In genomic region chr6:100928791-100929758, GRCm38 (mm10) we compare ENCODE assay signal across 13 mouse cellular contexts.
DNase-seq lines count a peak whose midpoint lies in the region; ATAC-seq and TF ChIP-seq lines count a peak whose summit lies in the region.
"Had no signal": no experiment of that assay in that cellular context is flagged by ENCODE, and none has a peak within 500 bp of the region (broad histone marks: within the 10 kb centered on the region; RNA-seq: fewer than 3 reads in every experiment).

No protein-coding gene starts in this region.

- H3K4me3 ChIP-seq in forebrain, embryonic 15.5 days: no peak overlapping the region
- H3K4me3 ChIP-seq in forebrain, embryonic 12.5 days (replicated peaks): no peak overlapping the region
- no peak overlapping the region for H3K4me3 ChIP-seq in layer of hippocampus, adult 2 months
- H3K4me3 ChIP-seq: hindbrain, embryonic 13.5 days; lung, embryonic 15.5 days had no signal

- no peaks in the 10 kb centered on the region for H3K36me3 ChIP-seq in forebrain, embryonic 15.5 days
- no peaks in the 10 kb centered on the region for H3K36me3 ChIP-seq in forebrain, embryonic 12.5 days (replicated peaks)
- H3K36me3 ChIP-seq: hindbrain, embryonic 13.5 days; lung, embryonic 15.5 days had no signal

- no peak for TF ChIP-seq CTCF in layer of hippocampus, adult 2 months (conservative IDR thresholded peaks at IDR 0.05)

- peak in 1 of 2 experiments; percentile 23 for DNase-seq in layer of hippocampus, adult 2 months (ENCODE audit: low spot score in 2 of 2)
- DNase-seq in layer of hippocampus, adult 8-10 months (ENCODE audit: low spot score in 2 of 2): no peak
- DNase-seq in brain, adult 2 months (ENCODE audit: low read depth, low spot score): peak; percentile 51
- DNase-seq in heart, postnatal 10 days: peak; percentile 4 to 11
- DNase-seq in testis, postnatal 10 days (ENCODE audit: low spot score): no peak
- DNase-seq: adrenal gland, postnatal 10 days; gastrocnemius, postnatal 10 days; kidney, adult 11 months had no signal

- no peak overlapping the region for H3K9ac ChIP-seq in forebrain, embryonic 15.5 days (replicated peaks)
- no peak overlapping the region for H3K9ac ChIP-seq in forebrain, embryonic 12.5 days
- H3K9ac ChIP-seq: hindbrain, embryonic 13.5 days; lung, embryonic 15.5 days had no signal

- H3K4me2 ChIP-seq in forebrain, embryonic 15.5 days (replicated peaks): no peak overlapping the region
- H3K4me2 ChIP-seq in forebrain, embryonic 12.5 days: no peak overlapping the region
- H3K4me2 ChIP-seq: hindbrain, embryonic 13.5 days; lung, embryonic 15.5 days had no signal

- H3K27ac ChIP-seq in forebrain, embryonic 15.5 days (replicated peaks): no peak overlapping the region
- H3K27ac ChIP-seq in forebrain, embryonic 12.5 days: no peak overlapping the region
- H3K27ac ChIP-seq in layer of hippocampus, adult 2 months: peak overlapping the region; percentile 51
- H3K27ac ChIP-seq: hindbrain, embryonic 13.5 days; lung, embryonic 15.5 days had no signal

- intact Hi-C loops in heart, postnatal 10 days (cut with DNase I): no loop called here

- peaks cover 5% of the 10 kb centered on the region; the same call in 1 of the 2 replicates for H3K4me1 ChIP-seq in forebrain, embryonic 15.5 days
- no peaks in the 10 kb centered on the region for H3K4me1 ChIP-seq in forebrain, embryonic 12.5 days

- H3K9me3 ChIP-seq in forebrain, embryonic 15.5 days: no peaks in the 10 kb centered on the region
- no peaks in the 10 kb centered on the region for H3K9me3 ChIP-seq in forebrain, embryonic 12.5 days
- H3K9me3 ChIP-seq: hindbrain, embryonic 13.5 days; lung, embryonic 15.5 days had no signal

- H3K27me3 ChIP-seq in forebrain, embryonic 15.5 days: no peaks in the 10 kb centered on the region
- H3K27me3 ChIP-seq in forebrain, embryonic 12.5 days: no peaks in the 10 kb centered on the region
- H3K27me3 ChIP-seq: lung, embryonic 15.5 days had no signal

- 70% methylated on average over 16 of the region's 16 CpGs for WGBS in forebrain, embryonic 15.5 days
- 82% methylated on average over 16 of the region's 16 CpGs for WGBS in forebrain, embryonic 12.5 days

- ATAC-seq in forebrain, embryonic 15.5 days (replicated peaks): peak; percentile 55; the same call in 1 of the 2 replicates
- no peak for ATAC-seq in forebrain, embryonic 12.5 days (ENCODE audit: low FRiP score)
- no peak for ATAC-seq in inflammation-experienced regulatory T-cells, adult 6 months

Comparison
In these comparisons a context has a peak if more than half of its experiments do, and no peak if none do; other contexts are left out.
1. DNase-seq: peak in brain, adult 2 months (single experiment) and heart, postnatal 10 days (2 of 2); none in layer of hippocampus, adult 8-10 months (0 of 2) and testis, postnatal 10 days (single experiment).